Mouse (Mus musculus) gastrocnemius, postnatal 36 days (tissue): ENCODE data around the gene Tex11. TPM values are rescaled to one million over a fixed set of nuclear protein-coding genes. Genes with fewer than 3 reads are reported as not detected.
"Not testable (repeated sequence)": the region's sequence is repeated elsewhere in the genome, so short reads cannot be mapped to it uniquely, and the experiment has no call there.

Experiments used
- DNase-seq, 2 experiments: peaks; one replicate each; pipeline ENCODE4 v3.0.0; 2022
- intact Hi-C: fragments of 180-260 bp; cut with DNase I; formaldehyde crosslinking; loops from one replicate; pipeline ENCODE4 v1.15.1; 2025
- long read RNA-seq, 2 experiments: library from polyadenylated mRNA; stranded (forward); transcript quantifications; one replicate each; pipeline ENCODE4 v2.0.0; 2021
- total RNA-seq, 2 experiments: library from RNA; stranded (reverse); gene quantifications; 2 replicates each; pipeline ENCODE4 v1.2.3; 2021

Tex11 gene
- not detected for total RNA-seq
- long read RNA-seq, experiment 1 = 0 reads
- long read RNA-seq, experiment 2 = 0 reads

DNA sequence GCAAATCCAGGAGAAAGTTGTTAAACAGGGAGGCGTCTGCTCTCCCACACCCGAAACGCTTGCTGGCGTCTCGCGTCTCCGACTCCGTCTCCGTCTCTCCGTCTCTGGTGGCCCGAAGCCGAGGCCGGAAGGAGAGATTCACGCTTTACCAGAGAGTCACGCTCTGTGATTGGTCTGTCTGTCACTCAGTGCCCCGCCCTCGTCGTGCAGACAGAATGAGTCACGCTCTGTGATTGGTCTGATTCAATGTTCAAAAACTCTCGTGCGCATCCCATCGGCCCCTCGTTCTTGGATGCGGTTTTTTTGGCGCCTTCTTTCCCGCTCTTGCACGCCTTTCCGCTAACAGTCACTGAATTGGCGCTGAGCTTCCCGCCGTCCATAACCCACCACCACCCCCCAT is at the start of gene Tex11:
Gene Tex11 (minus strand): TSS at position 127 of the 400 bp plus-strand sequence.
- no peak for DNase-seq
- intact Hi-C loops = no loop called here

DNA sequence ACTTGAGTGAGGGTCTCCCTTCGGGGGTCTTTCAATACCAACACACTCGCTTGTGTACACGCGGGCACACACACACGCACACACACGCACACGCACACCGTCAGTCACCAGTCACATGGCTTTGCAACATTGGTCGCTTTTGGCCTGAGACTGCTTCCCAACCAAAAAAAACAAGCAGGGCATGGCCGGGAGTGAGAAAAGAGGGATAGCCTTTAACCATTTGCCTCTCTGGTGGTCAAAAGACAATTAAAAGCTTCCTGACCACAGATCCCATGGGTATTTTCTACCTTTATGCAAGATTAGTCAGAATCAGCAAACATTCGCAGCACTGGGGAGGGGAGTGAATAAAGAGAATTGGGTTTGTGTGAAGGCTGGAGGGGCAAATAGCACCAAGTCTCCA is 26.5 kb upstream of the Tex11 start, which contains the start of gene Slc7a3:
Gene Slc7a3 (minus strand): TSS at position 101 of the 400 bp plus-strand sequence.
- no peak for DNase-seq
- intact Hi-C loops = no loop called here

DNA sequence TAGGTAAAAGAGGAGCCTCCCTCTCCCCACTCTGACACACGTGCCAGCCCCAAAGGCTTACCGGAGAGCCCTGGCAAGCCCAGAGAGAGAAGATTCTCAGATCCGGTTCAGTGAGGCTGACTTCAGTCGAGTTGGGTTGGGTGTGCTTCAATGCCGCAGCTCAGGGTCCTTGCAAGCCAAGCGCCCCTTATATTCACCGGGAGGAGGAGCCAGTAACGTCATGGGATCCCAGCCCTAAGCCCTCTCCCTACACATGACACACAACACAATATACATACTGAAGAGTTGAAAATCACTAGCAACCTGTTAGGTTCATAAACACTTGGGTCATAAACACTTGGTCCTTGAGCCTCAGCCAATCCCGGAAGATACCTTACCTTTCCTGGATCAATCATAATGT is 25.7 kb upstream of the Tex11 start:
- DNase-seq, intact Hi-C loops: not testable (repeated sequence)

DNA sequence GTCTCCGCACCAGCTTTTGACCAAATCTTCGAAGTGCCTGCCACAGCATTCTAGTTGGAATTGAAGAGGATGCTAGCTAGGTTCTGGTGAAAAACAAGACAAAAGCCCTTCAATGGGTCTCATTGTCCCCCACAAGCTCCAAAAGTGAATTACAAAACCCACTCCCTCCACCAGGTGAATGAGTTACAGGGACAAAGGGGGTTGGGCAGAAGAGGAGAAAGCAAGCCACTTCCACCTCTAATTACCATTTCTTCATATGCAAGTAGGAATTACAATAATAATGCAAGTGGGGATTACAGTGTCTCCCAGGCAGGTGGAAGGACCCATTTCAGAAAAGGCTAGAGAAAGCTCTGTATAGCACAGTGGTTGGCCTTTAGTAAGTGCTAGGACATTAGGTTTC is 24.7 kb upstream of the Tex11 start:
- no peak for DNase-seq
- intact Hi-C loops = no loop called here

DNA sequence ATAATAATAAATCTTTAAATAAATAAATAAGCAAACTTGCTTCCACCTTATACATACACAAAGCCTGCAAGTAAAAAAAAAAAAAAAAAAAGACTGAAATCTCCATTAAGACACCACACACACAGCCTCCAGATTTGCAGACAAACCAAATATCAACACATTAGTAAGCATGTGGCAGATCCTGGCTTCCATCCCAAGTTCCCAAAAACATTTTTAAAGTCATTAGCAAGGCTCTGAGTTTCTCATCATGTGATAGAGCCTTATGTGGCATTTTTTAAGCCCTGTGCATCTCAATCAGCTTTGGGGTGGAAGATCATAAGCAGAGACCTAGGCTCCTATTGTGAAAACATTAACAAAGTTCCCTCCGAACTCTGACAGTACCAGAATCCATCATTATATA is 5.8 kb upstream of the Tex11 start:
- no peak for DNase-seq
- intact Hi-C loops = no loop called here

DNA sequence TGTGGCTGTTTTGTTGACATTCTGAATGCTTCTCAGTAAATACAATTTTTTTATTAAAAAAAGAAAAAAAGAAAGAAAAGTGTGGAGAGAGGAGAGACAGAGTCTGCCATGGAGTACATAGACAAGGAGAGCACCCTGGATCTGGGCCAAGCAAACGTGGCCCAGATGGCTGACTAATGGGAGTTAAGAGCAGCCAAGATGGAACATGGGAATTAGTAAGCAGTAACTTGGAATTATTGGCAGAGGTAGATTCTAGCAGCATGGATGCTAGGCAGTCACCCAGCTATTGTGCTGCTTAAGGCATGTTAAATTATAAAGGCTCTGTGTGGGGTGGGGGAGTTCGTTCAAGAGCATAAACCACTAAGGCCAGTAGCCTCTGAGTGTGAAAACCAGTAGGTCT is 4.0 kb upstream of the Tex11 start:
- intact Hi-C loops = no loop called here
- no peak for DNase-seq

DNA sequence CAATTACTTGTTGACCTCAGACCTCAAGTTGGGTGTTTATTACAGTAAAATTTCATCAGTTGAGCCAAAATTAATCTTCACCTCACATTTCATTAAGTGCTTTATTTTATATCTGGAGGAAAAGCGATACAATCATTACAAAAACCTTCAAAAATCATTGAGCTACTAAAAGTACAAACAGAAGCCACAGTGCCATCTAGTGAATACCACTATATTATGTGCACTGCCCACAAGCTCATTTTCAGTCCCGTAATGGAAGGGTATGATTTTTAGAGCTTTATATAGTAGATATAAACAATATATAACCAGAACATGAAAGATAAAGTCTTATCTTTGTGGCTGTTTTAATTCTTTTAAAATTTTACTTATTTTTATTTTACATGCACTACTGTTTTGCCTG is 115.8 kb downstream of the Tex11 start:
- intact Hi-C loops = loop anchor here (10.0 kb wide), 1 partner anchor 169 kb away; no protein-coding TSS in a partner anchor
- no peak for DNase-seq

DNA sequence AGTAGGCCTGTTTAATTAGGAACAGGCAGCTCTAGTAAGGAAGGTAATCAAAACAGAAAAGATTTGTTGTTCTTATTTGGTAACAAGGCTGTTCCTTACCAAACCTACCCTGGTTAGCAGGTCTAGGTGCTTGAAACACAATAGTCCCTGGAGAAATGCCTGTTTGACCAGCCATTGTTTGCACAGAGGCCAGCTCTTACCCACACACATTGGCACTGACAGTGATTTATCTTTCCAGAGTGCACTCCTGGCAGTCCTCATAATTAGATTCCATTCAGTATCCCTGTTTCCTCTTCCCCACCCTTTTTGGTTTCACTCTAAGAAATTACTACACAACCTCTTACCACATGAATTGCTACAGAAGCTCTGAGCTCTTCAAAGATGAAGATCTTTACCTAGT is 220.3 kb downstream of the Tex11 start:
- intact Hi-C loops = no loop called here
- no peak for DNase-seq

DNA sequence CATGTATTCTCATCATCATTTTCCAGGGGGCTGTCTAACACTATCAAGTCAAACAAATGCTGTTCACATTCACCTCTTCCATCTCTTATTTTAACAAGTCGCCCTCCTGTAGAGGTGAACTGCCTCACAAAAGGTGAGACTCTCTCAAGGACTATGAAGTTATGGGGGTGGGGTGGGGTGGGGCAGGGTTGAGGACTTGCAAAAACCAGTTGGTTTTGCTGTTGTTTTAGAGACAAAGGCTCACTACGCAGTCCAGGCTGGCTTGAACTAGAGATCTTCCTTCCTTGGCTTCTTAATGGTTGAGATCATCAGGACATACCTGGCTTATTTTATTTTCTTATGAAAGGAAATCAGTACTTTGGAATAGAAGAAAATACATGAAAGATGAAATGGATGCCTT is 226.7 kb downstream of the Tex11 start:
- no peak for DNase-seq
- intact Hi-C loops = no loop called here

DNA sequence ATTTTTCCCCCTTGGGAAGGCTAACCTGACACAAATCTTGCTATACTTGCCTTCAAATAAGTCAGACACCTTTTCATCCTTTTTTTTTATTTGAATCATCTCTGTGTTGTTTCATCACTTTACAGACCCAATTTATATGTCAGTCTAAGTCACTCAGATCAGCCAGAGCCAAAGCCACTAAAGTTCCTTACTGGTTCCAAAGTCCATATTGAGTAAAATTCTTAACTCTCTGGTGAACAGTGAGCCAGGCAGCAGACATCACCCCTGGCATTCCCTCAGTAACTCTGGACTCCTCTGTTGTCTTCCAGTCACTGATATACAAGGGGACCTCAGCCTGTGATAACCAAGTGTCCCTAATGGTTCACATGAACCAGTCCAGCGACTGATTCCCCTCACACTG is 233.9 kb downstream of the Tex11 start:
- intact Hi-C loops = no loop called here
- DNase-seq = no peak

DNA sequence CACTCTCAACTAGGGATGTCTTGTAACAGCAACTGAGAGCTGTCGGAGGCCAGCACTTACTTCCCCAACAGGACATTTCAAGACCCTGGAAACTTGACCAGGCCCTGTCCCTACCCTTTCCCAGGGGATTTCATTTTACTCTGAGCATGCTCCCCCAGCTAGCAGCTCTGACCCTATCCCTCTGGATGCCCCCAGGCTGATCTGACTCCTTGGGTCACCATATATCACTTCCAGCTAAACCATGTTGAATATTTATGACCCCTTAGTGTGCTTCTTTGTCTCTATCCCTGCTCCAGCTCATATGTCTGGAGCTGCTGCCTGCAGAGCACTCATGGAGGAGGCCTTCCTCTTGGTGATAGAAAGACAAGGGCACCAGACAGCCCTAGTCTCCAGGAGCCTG is 238.3 kb downstream of the Tex11 start:
- DNase-seq = no peak
- intact Hi-C loops = no loop called here

DNA sequence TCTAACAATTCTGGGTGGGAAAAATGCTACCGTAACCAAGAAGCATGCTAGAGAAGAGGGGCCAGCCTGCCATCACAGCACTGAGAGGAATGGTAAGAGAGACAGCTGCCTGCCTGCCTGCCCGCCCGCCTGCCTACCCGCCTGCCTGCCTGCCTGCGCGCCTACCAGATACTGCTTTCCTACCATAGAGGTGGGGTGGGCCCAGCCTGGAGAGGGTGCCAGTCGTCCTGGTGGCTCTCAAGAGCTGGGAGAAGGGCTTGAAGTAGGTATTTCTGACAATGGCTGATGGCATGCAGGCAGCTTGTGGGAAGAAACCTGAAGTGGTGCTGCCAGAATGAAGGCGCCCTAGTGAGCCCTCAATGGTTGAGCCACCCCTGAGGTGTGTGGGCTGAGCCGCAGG is 240.8 kb downstream of the Tex11 start:
- intact Hi-C loops = no loop called here
- no peak for DNase-seq

DNA sequence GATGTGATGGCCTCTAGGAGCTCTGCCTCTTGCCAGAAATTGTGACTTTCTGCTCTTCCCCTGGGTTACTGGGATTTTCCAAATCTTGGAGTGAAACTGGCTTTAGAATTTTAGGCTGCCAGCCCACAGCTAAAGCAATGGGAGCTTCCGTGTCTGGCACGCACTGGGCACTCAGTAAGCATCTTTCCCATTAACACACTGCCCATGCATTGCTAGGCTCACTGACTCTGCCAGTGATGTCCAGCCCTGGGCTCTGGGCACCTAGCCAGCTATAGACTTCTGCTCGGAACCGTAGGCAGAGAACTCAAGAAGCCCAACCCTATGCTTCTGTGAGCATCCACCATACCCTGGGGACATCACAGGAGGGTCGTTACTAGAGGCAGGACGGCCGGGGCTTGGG is 243.7 kb downstream of the Tex11 start:
- no peak for DNase-seq
- intact Hi-C loops = no loop called here

DNA sequence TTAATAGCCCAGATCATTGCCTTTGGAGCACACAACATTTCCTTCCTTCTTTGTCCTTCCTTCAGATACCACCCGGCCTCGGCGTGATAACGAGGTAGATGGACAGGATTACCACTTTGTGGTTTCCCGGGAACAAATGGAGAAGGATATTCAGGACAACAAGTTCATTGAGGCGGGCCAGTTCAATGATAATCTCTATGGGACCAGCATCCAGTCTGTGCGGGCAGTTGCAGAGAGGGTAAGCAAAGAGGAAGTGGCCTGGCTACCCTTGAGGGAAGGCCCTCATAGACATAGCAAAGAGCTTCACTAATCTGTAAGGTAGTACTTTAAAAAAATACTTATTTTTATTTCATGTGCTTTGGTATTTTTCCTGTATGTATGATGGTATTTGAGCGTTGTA is 245.3 kb downstream of the Tex11 start:
- intact Hi-C loops = no loop called here
- no peak for DNase-seq

DNA sequence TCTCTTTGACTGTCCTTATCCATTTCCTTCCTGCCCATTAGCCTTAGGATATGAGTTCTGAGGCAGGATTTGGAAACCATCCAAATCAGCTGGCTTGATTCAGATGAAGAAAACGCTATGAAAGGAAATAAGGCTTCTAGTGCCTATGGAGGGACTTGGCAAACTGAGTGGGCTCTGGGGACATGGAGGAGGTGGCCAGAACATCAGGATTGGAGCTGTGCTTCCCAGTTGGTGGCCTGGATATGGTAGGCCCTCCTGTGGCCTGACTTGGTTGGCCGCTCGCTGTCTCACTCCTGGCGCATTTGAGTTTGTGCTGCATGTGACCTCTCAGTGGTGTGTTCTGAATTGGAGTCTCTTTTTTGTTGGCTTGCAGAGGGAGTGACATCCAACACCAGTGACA is 248.3 kb downstream of the Tex11 start:
- intact Hi-C loops = no loop called here
- no peak for DNase-seq

DNA sequence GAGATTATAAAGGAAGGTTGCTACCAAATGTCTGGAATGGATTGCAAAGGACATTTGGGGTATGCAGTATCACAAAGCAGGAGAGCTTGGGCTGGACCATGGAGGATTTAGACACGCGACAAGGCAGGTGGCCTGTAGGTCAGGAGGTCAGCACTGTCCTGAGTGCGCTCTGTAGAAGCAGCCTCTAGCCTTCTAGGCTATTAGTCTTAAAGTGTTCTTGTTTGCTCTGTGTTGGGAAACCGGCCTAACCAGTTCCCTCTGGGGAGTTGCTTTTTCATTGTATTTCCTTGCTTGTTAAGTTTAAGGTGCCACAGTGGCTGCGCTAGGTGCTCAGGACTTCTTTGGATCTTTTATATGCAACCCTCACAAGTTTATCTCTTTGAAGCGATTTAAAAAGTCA is 257.4 kb downstream of the Tex11 start:
- no peak for DNase-seq
- intact Hi-C loops = no loop called here

DNA sequence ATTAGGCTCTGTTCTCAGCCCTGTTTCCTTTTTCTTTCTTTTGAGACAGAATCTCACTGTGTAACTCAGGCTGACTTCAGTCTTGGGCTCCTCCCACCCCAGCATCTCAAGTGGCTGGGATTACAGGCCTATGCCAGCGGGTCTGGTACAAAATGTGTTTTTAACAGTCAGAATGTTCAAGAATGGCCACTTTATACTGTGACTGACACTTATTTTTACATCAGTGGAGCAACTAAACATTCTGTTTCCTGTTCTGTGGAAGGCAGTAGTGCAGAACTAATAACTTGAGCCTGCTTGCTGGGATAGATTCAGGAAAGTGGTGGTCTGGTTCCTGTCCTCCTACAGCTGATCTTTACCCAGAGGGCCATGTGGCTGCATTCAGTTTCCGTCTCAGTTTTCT is 258.8 kb downstream of the Tex11 start:
- DNase-seq = no peak
- intact Hi-C loops = no loop called here

DNA sequence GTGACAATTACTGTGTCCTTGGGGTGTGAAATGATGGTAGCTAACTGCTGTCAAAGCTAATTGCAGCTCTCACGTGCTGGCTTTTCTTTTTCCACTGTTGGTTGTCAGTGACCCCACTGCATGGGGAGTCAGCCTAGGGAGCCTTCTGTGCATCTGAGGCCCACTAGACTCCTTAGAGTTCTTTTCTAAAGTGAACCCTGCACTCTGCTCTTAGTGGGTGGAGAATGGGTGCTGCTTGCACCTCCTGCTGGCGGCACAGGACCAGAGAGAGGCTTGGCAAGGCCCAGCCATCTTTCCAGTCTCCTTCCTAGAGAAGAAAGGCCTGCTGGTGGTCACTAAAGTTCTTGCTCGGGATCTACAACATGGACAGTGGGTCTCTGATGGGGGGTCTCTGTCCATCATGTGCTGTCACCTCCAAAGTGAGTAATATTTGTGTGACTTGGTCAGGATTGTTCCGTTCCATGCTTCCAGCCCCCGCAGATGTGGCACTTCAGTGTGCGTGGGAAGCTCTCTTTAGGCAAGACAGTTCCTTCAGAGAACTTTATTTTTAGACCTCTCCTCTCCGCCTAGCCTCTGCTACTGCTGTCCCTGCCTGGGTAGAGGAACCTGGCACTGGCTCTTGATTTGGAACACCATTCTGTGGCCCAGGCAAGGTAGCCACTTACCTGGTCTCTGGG is 261.5 kb downstream of the Tex11 start:
- DNase-seq = no peak
- intact Hi-C loops = no loop called here

DNA sequence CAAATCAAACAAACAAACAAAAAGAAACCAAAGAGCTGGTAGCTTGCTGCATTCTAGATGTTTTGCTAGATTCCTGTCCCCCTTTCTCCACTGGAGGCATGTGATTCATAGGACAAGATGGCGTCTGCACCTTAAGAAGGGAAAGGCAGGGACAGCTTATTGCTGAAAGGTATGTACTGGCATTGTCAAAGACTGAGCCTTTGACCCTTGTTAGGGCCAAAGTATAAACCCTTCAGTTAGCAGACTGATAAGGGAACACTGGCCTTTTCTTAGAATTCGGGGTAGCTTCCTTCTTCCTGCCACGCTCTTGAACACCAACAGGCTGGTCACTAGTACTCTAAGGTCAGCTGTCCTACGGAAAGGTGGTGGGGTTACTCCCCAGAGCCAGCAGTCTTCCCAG is 262.1 kb downstream of the Tex11 start:
- intact Hi-C loops = no loop called here
- no peak for DNase-seq

DNA sequence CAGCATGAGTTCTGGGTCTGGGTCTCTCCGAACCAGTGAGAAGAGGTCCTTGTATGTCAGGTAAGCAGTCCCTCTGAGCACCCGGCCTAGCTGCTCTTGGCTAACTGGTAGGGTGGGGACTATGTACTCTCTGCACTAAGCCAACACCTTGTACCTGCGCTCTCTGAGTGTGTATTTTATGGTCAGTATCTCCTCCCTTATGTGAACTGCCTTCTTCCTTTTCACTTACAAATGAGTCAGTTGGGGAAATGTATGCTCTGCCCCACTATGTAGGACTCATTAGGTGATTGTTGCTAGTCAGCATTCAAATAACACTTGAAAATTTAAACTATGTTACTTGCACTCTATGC is 262.8 kb downstream of the Tex11 start:
- no peak for DNase-seq

DNA sequence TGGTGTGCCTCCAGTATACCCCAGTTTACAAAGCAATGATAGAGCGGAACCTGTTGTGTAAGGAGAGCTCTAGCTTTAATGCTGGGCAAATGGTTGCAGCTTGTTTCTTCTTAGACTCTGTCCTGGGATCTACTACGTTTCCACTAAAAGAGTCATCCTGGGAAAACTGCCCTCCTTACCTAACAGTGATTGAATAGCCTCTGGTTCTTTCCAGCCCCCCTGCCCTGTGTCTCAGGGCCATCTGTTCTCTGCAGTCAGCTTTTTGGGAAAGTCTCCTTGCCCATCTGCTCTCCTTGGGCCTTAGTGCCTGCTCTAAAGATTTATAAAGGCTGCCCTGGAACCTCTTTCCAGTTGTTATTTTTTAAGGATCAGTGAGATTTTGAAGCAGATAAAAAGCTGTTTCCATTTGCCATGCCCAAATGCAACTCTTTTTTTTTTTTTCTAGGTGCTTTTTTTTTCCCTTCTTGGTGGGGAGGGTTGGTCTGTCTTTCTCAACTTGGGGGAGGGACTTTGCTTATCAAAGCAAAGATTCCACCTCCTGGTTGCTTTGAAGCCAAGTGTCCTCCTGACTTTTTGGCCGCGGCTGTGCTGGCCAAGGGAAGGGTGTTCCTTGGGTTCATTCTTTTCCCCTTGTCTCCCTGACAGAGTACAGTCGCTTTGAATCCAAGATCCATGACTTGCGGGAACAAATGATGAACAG is 263.3 kb downstream of the Tex11 start:
- no peak for DNase-seq
- intact Hi-C loops = no loop called here

More for the DNA sequence above, 262.8 kb downstream of the Tex11 start:
- intact Hi-C loops = no loop called here

DNA sequence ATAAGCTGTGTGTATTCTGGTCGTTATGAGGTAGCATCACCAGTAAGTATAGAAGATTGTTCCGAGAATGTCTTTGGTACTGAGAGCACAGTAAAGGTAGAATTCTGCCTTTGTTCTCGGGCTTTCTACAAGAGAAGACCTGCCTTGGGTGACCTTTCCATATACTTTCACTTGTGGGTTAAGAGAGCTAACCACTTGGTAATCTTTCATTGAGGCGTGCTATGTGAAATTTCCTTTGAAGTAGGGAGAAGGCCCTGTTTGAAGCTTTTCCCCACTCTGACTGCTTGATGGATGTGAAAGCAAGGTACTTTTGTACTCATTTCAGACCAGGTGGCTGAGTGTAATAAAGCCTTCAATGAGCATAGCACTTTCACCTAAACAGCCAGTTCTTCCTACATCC is 270.1 kb downstream of the Tex11 start:
- DNase-seq = no peak
- intact Hi-C loops = loop anchor here (10.0 kb wide), 1 partner anchor 265 kb away; the partner anchor contains the start of gene Dgat2l6
